Mouse (Mus musculus) adrenal gland, postnatal 14 days (tissue): ENCODE results near the gene Pard6a. TPM values are rescaled to one million over a fixed set of nuclear protein-coding genes. Genes with fewer than 3 reads are reported as not detected.

Experiments
- total RNA-seq: library from RNA; stranded (reverse); gene quantifications from 2 replicates; pipeline ENCODE4 v1.2.3, GENCODE M21; 2021

The Pard6a gene
- total RNA-seq, 1 experiment from 2014 or later, result 11.0 TPM

Other genes starting within 250 kb of the Pard6a start
- gene Tppp3, start 229.6 kb upstream of the Pard6a start, total RNA-seq, result 42.6 and 57.0 TPM in 2 replicates
- gene Zdhhc1, start 204.2 kb upstream of the Pard6a start, total RNA-seq, result 16.0 and 18.1 TPM in 2 replicates
- 1.1 and 1.2 TPM in 2 replicates for gene Hsd11b2, start 182.4 kb upstream of the Pard6a start, total RNA-seq
- 90.6 and 97.4 TPM in 2 replicates for gene Atp6v0d1, start 135.1 kb upstream of the Pard6a start, total RNA-seq
- gene Ripor1, start 95.9 kb upstream of the Pard6a start, total RNA-seq, result 33.9 and 39.8 TPM in 2 replicates
- gene Ctcf, start 64.6 kb upstream of the Pard6a start, total RNA-seq, result 58.4 and 70.4 TPM in 2 replicates
- 0.93 and 1.0 TPM in 2 replicates for gene Agrp, start 63.8 kb upstream of the Pard6a start, total RNA-seq
- gene Carmil2, start 14.9 kb upstream of the Pard6a start, total RNA-seq, result 3.1 and 8.1 TPM in 2 replicates
- 23.3 and 23.8 TPM in 2 replicates for gene Acd, start within 50 bp of the Pard6a start, total RNA-seq
- not detected in 2 replicates for gene 4933405L10Rik, start 6.5 kb downstream of the Pard6a start, total RNA-seq
- gene Enkd1, start 7.1 kb downstream of the Pard6a start, total RNA-seq, result 5.4 and 6.0 TPM in 2 replicates
- gene Gfod2, start 57.5 kb downstream of the Pard6a start, total RNA-seq, result 7.8 and 11.3 TPM in 2 replicates
- 27.3 and 29.8 TPM in 2 replicates for gene Ranbp10, start 126.2 kb downstream of the Pard6a start, total RNA-seq
- not detected in 2 replicates for gene Tsnaxip1, start 126.6 kb downstream of the Pard6a start, total RNA-seq
- 8.5 and 11.2 TPM in 2 replicates for gene Cenpt, start 152.1 kb downstream of the Pard6a start, total RNA-seq
- gene Thap11, start 154.0 kb downstream of the Pard6a start, total RNA-seq, result 30.9 and 31.0 TPM in 2 replicates
- gene Nutf2, start 159.4 kb downstream of the Pard6a start, total RNA-seq, result 22.3 and 41.4 TPM in 2 replicates
- 30.1 and 33.5 TPM in 2 replicates for gene Edc4, start 179.7 kb downstream of the Pard6a start, total RNA-seq
- 1.0 TPM in 1 of 2 replicates, not detected in the other for gene Nrn1l, start 192.4 kb downstream of the Pard6a start, total RNA-seq
- gene Pskh1, start 199.3 kb downstream of the Pard6a start, total RNA-seq, result 31.0 and 32.2 TPM in 2 replicates
- 0.59 TPM in 1 of 2 replicates, not detected in the other for gene Ctrl, start 232.7 kb downstream of the Pard6a start, total RNA-seq
- 49.2 and 65.5 TPM in 2 replicates for gene Psmb10, start 237.3 kb downstream of the Pard6a start, total RNA-seq
- gene Lcat, start 242.2 kb downstream of the Pard6a start, total RNA-seq, result 5.3 and 54.9 TPM in 2 replicates